Mouse (Mus musculus) CH12.LX (cell line): ENCODE measurements at regions not wholly inside any gene's neighbourhood (a gene's known extent, or its start where the extent isn't known, plus 50 kb on each side); places are given as distances from the start of the nearest gene placed in this dataset.

Experiments used
- CTCF ChIP-seq, 2 experiments: IDR thresholded peaks in 1 of 2; conservative IDR thresholded peaks in 1 of 2; 2 replicates each; pipeline ENCODE4 v1.5.1; 2011 to 2012; ENCODE audit warnings: low read depth in 2 of 2, low read length in 2 of 2, improper control_type of control experiment in 1 of 2, inconsistent platforms in 1 of 2, mild to moderate bottlenecking in 1 of 2, moderate library complexity in 1 of 2
- JUN ChIP-seq: IDR thresholded peaks from 2 replicates; pipeline ENCODE4 v1.6.1; 2011; ENCODE audit warnings: low read depth, mild to moderate bottlenecking, low read length, improper control_type of control experiment, moderate library complexity; ENCODE audit not compliant: insufficient read depth
- MAX ChIP-seq: IDR thresholded peaks from 2 replicates; pipeline ENCODE4 v1.6.1; 2011; ENCODE audit warnings: low read length, improper control_type of control experiment
- MYC ChIP-seq: IDR thresholded peaks from 2 replicates; pipeline ENCODE4 v1.6.1; 2011; ENCODE audit warnings: low read depth, mild to moderate bottlenecking, improper control_type of control experiment, low read length
- NRF1 ChIP-seq: IDR thresholded peaks from 2 replicates; pipeline ENCODE4 v1.6.1; 2014; ENCODE audit warnings: low read depth, mild to moderate bottlenecking, inconsistent platforms, low read length, improper control_type of control experiment, moderate library complexity
- TCF12 ChIP-seq: IDR thresholded peaks from 2 replicates; pipeline ENCODE4 v1.6.1; 2014; ENCODE audit warnings: low read depth, mild to moderate bottlenecking, inconsistent platforms, low read length, improper control_type of control experiment
- ZKSCAN1 ChIP-seq: IDR thresholded peaks from 2 replicates; pipeline ENCODE4 v1.6.1; 2012; ENCODE audit warnings: low read depth, inconsistent platforms, low read length, improper control_type of control experiment, borderline replicate concordance

GRCm38 (mm10) chr13:83865932-83866685, 356.0 kb upstream of the Tmem161b start:
- TF ChIP-seq MAX (no peak), CTCF (conservative IDR thresholded peaks at IDR 0.05 in 1 of 2, IDR thresholded peaks at IDR 0.05 in 1 of 2; ENCODE audit: low read depth in 2 of 2, low read length in 2 of 2) (no peak), NRF1 (no peak), JUN (no peak), MYC (no peak), TCF12 (no peak), ZKSCAN1 (no peak)
